Mouse (Mus musculus) A20 (cell line): ENCODE data around the gene Gosr1.
"Not testable (repeated sequence)": the region's sequence is repeated elsewhere in the genome, so short reads cannot be mapped to it uniquely, and the experiment has no call there.

ENCODE experiments used
- DNase-seq: peaks from one replicate; pipeline ENCODE4 v3.0.0-alpha.2; 2011; ENCODE audit warnings: low read depth, low spot score

Gosr1 gene

GRCm38 (mm10) chr11:76735753-76736324 is 27.5 kb downstream of the Gosr1 start:
- DNase-seq, result peak; percentile 12

DNA sequence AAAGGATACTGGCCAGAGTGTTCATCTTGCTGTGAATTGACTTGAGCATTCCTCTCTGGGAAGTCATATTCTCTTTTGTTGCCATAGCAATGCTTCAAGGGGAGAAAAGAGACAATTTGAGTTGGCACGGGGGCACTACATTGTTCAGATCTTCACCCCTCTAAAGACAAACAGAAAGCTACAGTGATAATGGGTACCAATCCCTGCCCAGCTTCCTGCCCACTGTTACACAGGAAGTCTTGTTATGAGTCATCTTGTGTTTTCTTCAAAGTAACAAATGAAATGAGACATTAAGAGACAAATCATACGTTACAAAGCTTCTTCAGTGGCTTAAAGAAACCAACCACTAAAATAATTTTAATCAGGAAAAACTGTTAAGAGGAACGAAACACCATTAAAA is 28.8 kb downstream of the Gosr1 start:
- DNase-seq, result peak; percentile 19

GRCm38 (mm10) chr11:76730650-76731049 is 32.7 kb downstream of the Gosr1 start:
- no peak for DNase-seq

GRCm38 (mm10) chr11:76728093-76728492 is 35.3 kb downstream of the Gosr1 start:
- DNase-seq, result no peak

DNA sequence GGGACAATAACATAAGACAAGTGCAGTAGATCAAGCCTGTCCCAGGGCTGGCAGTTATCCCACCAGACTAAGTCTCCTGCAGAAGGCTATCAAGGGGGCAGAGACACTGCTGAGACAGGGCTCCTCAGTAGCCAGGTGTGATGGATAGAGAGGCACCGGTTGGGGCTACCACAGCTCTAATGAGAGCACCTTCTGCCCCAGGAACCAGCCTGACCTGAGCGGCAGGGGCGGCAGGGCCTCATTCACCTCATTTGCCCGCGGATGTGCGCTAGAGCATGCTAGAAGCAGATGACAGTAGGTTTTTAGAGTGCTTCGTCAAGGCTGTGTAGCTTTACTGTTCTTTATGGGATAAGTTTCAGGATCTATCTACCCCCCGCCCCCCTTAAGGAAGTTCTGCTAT is 39.5 kb downstream of the Gosr1 start:
- DNase-seq, result no peak

- DNase-seq, result no peak
Observed at GRCm38 (mm10) chr11:76717000-76717399, 46.4 kb downstream of the Gosr1 start.

DNA sequence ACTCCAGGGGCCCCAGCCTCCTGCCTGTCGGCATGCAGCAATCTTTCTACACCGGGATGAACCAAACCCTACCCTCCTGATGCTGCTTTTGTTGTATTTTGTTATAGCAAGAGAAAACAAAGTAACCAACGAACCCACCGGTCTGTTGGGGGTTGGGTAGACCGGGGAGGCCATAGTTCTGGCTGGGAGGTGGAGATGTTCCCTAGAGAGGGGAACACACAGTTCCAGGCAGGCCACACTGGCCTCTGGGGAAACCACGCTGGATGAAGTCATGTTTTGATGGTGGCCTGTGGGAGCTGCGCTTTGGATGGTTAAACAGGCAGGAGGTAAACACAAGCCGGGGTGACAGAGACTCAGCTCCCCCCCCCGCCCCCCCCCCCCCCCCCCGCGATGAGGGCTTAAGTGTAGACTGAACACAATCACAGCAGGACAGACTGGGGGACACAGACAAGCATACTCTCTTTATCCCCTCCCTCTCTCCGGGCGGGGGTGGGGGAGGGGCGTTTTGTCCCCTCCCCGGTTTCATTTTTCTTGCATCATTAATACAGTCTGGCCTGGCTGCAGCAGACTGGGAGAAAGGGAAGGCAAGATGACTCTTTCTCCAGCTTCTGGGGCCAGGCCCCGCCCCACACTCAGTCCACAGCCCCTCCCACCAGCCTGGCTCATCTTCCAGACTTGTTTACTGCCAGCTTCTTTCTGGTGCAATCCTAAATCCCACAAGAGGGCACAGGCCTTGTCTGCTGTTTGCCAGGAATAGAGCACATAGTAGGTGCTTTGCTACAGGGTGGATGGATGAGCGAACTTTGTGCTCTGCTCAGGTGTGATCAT is 53.5 kb downstream of the Gosr1 start:
- no peak for DNase-seq

- no peak for DNase-seq
Observed at GRCm38 (mm10) chr11:76708881-76709280, 54.5 kb downstream of the Gosr1 start.

GRCm38 (mm10) chr11:76708066-76708465 is 55.3 kb downstream of the Gosr1 start:
- DNase-seq, result no peak

DNA sequence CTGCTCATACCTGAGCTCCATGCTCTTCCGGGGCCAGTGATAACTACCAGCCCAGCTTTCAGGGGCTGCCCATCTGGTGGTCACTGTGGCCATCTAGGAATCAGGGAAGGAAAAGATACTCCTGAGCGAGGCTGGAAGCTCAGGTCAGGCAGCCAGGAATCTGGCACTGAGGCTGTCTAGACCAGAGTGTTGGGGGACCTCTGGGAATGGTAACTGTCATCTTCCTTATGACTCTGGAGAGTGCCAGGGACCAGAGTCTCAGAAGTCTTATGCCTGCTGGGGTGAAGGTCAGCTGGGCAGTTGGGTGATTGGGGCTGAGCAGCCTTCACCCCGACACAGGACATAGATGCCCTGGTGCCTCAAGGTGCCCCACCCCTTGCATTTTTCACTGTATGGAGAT is 55.7 kb downstream of the Gosr1 start:
- DNase-seq, result no peak

GRCm38 (mm10) chr11:76699626-76700025 is 63.8 kb downstream of the Gosr1 start:
- no peak for DNase-seq

GRCm38 (mm10) chr11:76695810-76696209 is 67.6 kb downstream of the Gosr1 start:
- DNase-seq, result no peak

DNA sequence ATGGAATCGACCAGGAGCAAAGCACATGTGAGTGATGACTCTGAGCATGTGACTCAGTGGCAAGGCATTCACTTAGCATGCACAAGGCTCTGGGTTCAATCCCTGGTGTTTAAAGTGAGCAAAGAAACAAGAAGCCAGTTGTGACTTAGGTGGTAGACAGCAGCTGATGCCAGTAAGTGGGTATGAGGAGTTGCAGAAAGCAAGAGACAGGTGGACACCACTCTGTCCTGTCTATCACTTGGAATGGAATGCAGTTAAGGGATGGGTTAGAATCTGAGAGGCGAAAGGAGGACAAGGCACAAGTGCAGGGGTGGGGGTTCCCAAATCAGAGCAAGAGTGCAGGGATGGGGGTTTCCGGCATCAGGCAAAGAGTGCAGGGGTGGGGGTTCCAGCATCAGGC is 71.3 kb downstream of the Gosr1 start:
- no peak for DNase-seq

DNA sequence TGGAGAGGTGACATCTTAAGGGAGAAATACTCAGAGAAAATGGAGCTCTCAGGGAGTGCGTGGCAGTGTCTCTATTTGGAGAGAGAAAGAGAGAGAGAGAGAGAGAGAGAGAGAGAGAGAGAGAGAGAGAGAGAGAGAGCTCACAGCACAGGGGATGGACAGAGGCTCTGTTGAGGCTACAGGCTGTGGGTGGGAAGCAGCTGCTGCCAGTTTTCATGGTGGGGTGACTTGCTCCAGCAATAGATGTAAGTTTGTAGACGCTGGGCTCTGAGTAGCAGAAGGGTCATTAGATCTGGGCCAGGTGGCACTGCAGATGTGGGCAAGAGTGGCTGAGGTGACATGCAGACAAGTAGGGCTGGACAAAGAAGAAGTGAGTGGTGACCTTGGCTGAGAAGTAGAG is 77.8 kb downstream of the Gosr1 start:
- DNase-seq, result no peak

- DNase-seq, result not testable (repeated sequence)
Observed at GRCm38 (mm10) chr11:76679508-76679907, 83.9 kb downstream of the Gosr1 start, which contains the start of gene Trarg1. Trarg1 (plus strand) TSS chr11:76679808.
